Mouse (Mus musculus) C2C12 (cell line): Measurements from ENCODE around the gene Lamp1. TPM values are rescaled to one million over a fixed set of nuclear protein-coding genes. Genes with fewer than 3 reads are reported as not detected.

ENCODE experiments used
- H3K27me3 ChIP-seq: one replicate; pipeline ENCODE4 v1.6.1; 2011; ENCODE audit not compliant: control insufficient read depth, insufficient read depth, insufficient read length
- H3K36me3 ChIP-seq: one replicate; pipeline ENCODE4 v1.6.1; 2011; ENCODE audit not compliant: control insufficient read depth, insufficient read depth
- H3K4me3 ChIP-seq: one replicate; pipeline ENCODE4 v1.5.1; 2011; ENCODE audit warnings: mild to moderate bottlenecking, control low read depth; ENCODE audit not compliant: poor library complexity, insufficient read depth, severe bottlenecking
- H3K79me2 ChIP-seq: one replicate; pipeline ENCODE4 v1.6.1; 2011; ENCODE audit not compliant: control insufficient read depth, insufficient read depth
- H3K79me3 ChIP-seq: one replicate; pipeline ENCODE4 v1.6.1; 2011; ENCODE audit warnings: low read depth, control low read depth
- H3ac ChIP-seq: one replicate; pipeline ENCODE3; 2011; ENCODE audit warnings: low read depth; ENCODE audit not compliant: control insufficient read depth, insufficient read length
- CEBPB ChIP-seq: IDR thresholded peaks from one replicate; pipeline ENCODE4 v1.6.1; 2011; ENCODE audit warnings: low read depth, mild to moderate bottlenecking, control low read depth, moderate library complexity
- CTCF ChIP-seq: IDR thresholded peaks from one replicate; pipeline ENCODE4 v1.5.1; 2011; ENCODE audit not compliant: control insufficient read depth, insufficient read depth, insufficient read length
- FOSL1 ChIP-seq: IDR thresholded peaks from one replicate; pipeline ENCODE4 v1.8.0; 2011; ENCODE audit warnings: mild to moderate bottlenecking, low read length; ENCODE audit not compliant: poor library complexity, insufficient read depth, severe bottlenecking
- MAX ChIP-seq: IDR thresholded peaks from one replicate; pipeline ENCODE4 v1.6.1; 2011; ENCODE audit warnings: mild to moderate bottlenecking, control low read depth
- MYOD1 ChIP-seq: IDR thresholded peaks from one replicate; pipeline ENCODE4 v1.6.1; 2011; ENCODE audit warnings: low read depth; ENCODE audit not compliant: control insufficient read depth, insufficient read length
- MYOG ChIP-seq: IDR thresholded peaks from one replicate; pipeline ENCODE4 v1.6.1; 2011; ENCODE audit not compliant: control insufficient read depth, insufficient read length; ENCODE audit errors: extremely low read depth
- USF1 ChIP-seq: IDR thresholded peaks from one replicate; pipeline ENCODE4 v1.6.1; 2011; ENCODE audit warnings: low read depth, mild to moderate bottlenecking, control low read depth, moderate library complexity
- polyA plus RNA-seq: library from polyadenylated mRNA; unstranded; fragments of >200 nt; fragmentation: generic; extraction: Trizol; gene quantifications from one replicate; pipeline ENCODE4 v1.2.1, GENCODE M21; 2012; ENCODE audit warnings: missing spikeins

Lamp1 gene
- polyA plus RNA-seq, 1 experiment, result 352 TPM

GRCm38 (mm10) chr8:13206290-13206689 is 47.3 kb downstream of the Lamp1 start:
- Histone ChIP-seq H3ac (no peak overlapping the region), H3K4me3 (no peak overlapping the region), H3K36me3 (no peaks in the 10 kb centered on the region), H3K27me3 (no peaks in the 10 kb centered on the region), H3K79me2 (no peaks in the 10 kb centered on the region), H3K79me3 (no peaks in the 10 kb centered on the region)
- no peak for TF ChIP-seq USF1
- TF ChIP-seq MAX, result no peak

GRCm38 (mm10) chr8:13208627-13209355 is 49.8 kb downstream of the Lamp1 start:
- H3K79me3 ChIP-seq, result no peaks in the 10 kb centered on the region
- no peak overlapping the region for H3K4me3 ChIP-seq
- no peaks in the 10 kb centered on the region for H3K36me3 ChIP-seq
- H3K79me2 ChIP-seq, result no peaks in the 10 kb centered on the region
- TF ChIP-seq CTCF (peak; percentile 43), FOSL1 (no peak), CEBPB (no peak), USF1 (no peak)
- H3K27me3 ChIP-seq, result no peaks in the 10 kb centered on the region
- H3ac ChIP-seq, result no peak overlapping the region

- Histone ChIP-seq H3K79me3 (no peaks in the 10 kb centered on the region), H3ac (peak overlapping the region; percentile 24), H3K4me3 (no peak overlapping the region), H3K79me2 (no peaks in the 10 kb centered on the region), H3K27me3 (no peaks in the 10 kb centered on the region), H3K36me3 (no peaks in the 10 kb centered on the region)
- no peak for TF ChIP-seq FOSL1
- TF ChIP-seq MYOD1, result no peak
- no peak for TF ChIP-seq MYOG
- TF ChIP-seq CEBPB, result no peak
- TF ChIP-seq MAX, result no peak
- no peak for TF ChIP-seq USF1
- TF ChIP-seq CTCF, result no peak
Measured at GRCm38 (mm10) chr8:13209770-13210169, 50.8 kb downstream of the Lamp1 start.

- no peaks in the 10 kb centered on the region for H3K36me3 ChIP-seq
- no peaks in the 10 kb centered on the region for H3K79me2 ChIP-seq
- H3K79me3 ChIP-seq, result no peaks in the 10 kb centered on the region
- H3ac ChIP-seq, result no peak overlapping the region
- no peak overlapping the region for H3K4me3 ChIP-seq
- H3K27me3 ChIP-seq, result no peaks in the 10 kb centered on the region
- peak; percentile 29 for TF ChIP-seq USF1
- peak; percentile 71 for TF ChIP-seq CEBPB
- TF ChIP-seq CTCF, result peak; percentile 74
- TF ChIP-seq FOSL1, result no peak
- TF ChIP-seq MAX, result no peak
- peak; percentile 77 for TF ChIP-seq MYOD1
Measured at GRCm38 (mm10) chr8:13213479-13214268, 54.7 kb downstream of the Lamp1 start.

GRCm38 (mm10) chr8:13216386-13216785 is 57.4 kb downstream of the Lamp1 start:
- no peaks in the 10 kb centered on the region for H3K79me3 ChIP-seq
- H3K27me3 ChIP-seq, result peaks cover 9% of the 10 kb centered on the region
- H3K79me2 ChIP-seq, result no peaks in the 10 kb centered on the region
- no peaks in the 10 kb centered on the region for H3K36me3 ChIP-seq
- TF ChIP-seq FOSL1 (no peak), USF1 (no peak), MYOG (no peak), MYOD1 (no peak), CTCF (no peak), MAX (no peak), CEBPB (no peak)
- H3K4me3 ChIP-seq, result no peak overlapping the region
- H3ac ChIP-seq, result no peak overlapping the region

GRCm38 (mm10) chr8:13217093-13217492 is 58.1 kb downstream of the Lamp1 start:
- Histone ChIP-seq H3K79me2 (no peaks in the 10 kb centered on the region), H3K36me3 (no peaks in the 10 kb centered on the region), H3K4me3 (no peak overlapping the region), H3ac (no peak overlapping the region), H3K27me3 (peaks cover 14% of the 10 kb centered on the region), H3K79me3 (no peaks in the 10 kb centered on the region)
- TF ChIP-seq MYOD1, result no peak
- TF ChIP-seq CTCF, result no peak
- TF ChIP-seq FOSL1, result no peak
- no peak for TF ChIP-seq CEBPB
- no peak for TF ChIP-seq MAX
- no peak for TF ChIP-seq MYOG
- no peak for TF ChIP-seq USF1
